Mouse (Mus musculus): ENCODE data around the gene Lsm4.

The Lsm4 gene

GRCm38 (mm10) chr8:70680039-70680438, 7.0 kb downstream of the Lsm4 start:
- no peak for DNase-seq

GRCm38 (mm10) chr8:70681410-70681809, 8.4 kb downstream of the Lsm4 start:
- no peak for DNase-seq

- DNase-seq = no peak
Observed at GRCm38 (mm10) chr8:70682193-70682592, 9.1 kb downstream of the Lsm4 start.

GRCm38 (mm10) chr8:70682692-70683091, 9.6 kb downstream of the Lsm4 start:
- no peak for DNase-seq

- DNase-seq = no peak
Observed at GRCm38 (mm10) chr8:70684291-70684690, 11.2 kb downstream of the Lsm4 start.

- DNase-seq = peak in 1 of 2 experiments; percentile 34
Observed at GRCm38 (mm10) chr8:70687576-70687975, 14.5 kb downstream of the Lsm4 start.

- DNase-seq = no peak
Observed at GRCm38 (mm10) chr8:70688136-70688535, 15.1 kb downstream of the Lsm4 start.

- DNase-seq = no peak
Observed at GRCm38 (mm10) chr8:70689892-70690390, 16.9 kb downstream of the Lsm4 start.

GRCm38 (mm10) chr8:70691230-70691629, 18.2 kb downstream of the Lsm4 start:
- DNase-seq = no peak

- no peak for DNase-seq
Observed at GRCm38 (mm10) chr8:70691727-70692231, 18.7 kb downstream of the Lsm4 start.

- no peak for DNase-seq
Observed at GRCm38 (mm10) chr8:70693636-70694035, 20.6 kb downstream of the Lsm4 start.

- peak; percentile 61 to 65 for DNase-seq
Observed at GRCm38 (mm10) chr8:70695318-70696018, 22.4 kb downstream of the Lsm4 start.

GRCm38 (mm10) chr8:70696019-70696885, 23.2 kb downstream of the Lsm4 start:
- DNase-seq = peak; percentile 62 to 80

- DNase-seq = no peak
Observed at GRCm38 (mm10) chr8:70696946-70697345, 23.9 kb downstream of the Lsm4 start.

- DNase-seq = no peak
Observed at GRCm38 (mm10) chr8:70697366-70698250, 24.6 kb downstream of the Lsm4 start.

- peak; percentile 99 for DNase-seq
Observed at GRCm38 (mm10) chr8:70698310-70699109, 25.5 kb downstream of the Lsm4 start, which contains the start of gene Jund. Jund (plus strand) TSS chr8:70698949.

- peak; percentile 61 to 65 for DNase-seq
Observed at GRCm38 (mm10) chr8:70699116-70699833, 26.2 kb downstream of the Lsm4 start.

- peak; percentile 80 to 82 for DNase-seq
Observed at GRCm38 (mm10) chr8:70699834-70700554, 26.9 kb downstream of the Lsm4 start.

- DNase-seq = peak; percentile 82 to 87
Observed at GRCm38 (mm10) chr8:70700555-70700922, 27.5 kb downstream of the Lsm4 start.
